ENCODE assay signal across 27 mouse cellular contexts in genomic region chr19:27369461-27370135, GRCm38 (mm10). TPM values are rescaled to one million over a fixed set of nuclear protein-coding genes. Genes with fewer than 3 reads are reported as not detected.
A peak's percentile ranks its signal among the peaks of the same experiment; 100 is the strongest.
DNase-seq lines count a peak whose midpoint lies in the region; ATAC-seq and TF ChIP-seq lines count a peak whose summit lies in the region.
"Had no signal": no experiment of that assay in that cellular context is flagged by ENCODE, and none has a peak within 500 bp of the region (broad histone marks: within the 10 kb centered on the region; RNA-seq: fewer than 3 reads in every experiment).

No protein-coding gene starts in this region.

- no peaks in the 10 kb centered on the region for H3K9me3 ChIP-seq in lung, postnatal 0 days (ENCODE audit: low read length)
- no peaks in the 10 kb centered on the region for H3K9me3 ChIP-seq in hindbrain, postnatal 0 days (ENCODE audit: low read length)
- H3K9me3 ChIP-seq: forebrain, embryonic 12.5 days; G1E; heart, embryonic 10.5 days; midbrain, embryonic 12.5 days; neural tube, embryonic 12.5 days had no signal

- H3K79me2 ChIP-seq in myocyte (ENCODE audit: control insufficient read depth, insufficient read depth), result no peaks in the 10 kb centered on the region

- no peaks in the 10 kb centered on the region for H3K4me1 ChIP-seq in lung, postnatal 0 days (ENCODE audit: insufficient read depth, low read depth, low read length)
- H3K4me1 ChIP-seq in hindbrain, postnatal 0 days (ENCODE audit: insufficient read depth, low read length), result no peaks in the 10 kb centered on the region

- TF ChIP-seq EP300 in lung, postnatal 0 days (IDR thresholded peaks at IDR 0.05), result no peak

- H3K4me3 ChIP-seq in lung, postnatal 0 days (ENCODE audit: low read depth, low read length), result no peak overlapping the region
- H3K4me3 ChIP-seq in myocyte, result no peak overlapping the region
- no peak overlapping the region for H3K4me3 ChIP-seq in hindbrain, postnatal 0 days (ENCODE audit: low read length)
- H3K4me3 ChIP-seq: forebrain, embryonic 12.5 days; heart, embryonic 10.5 days; left cerebral cortex, adult 2 months; midbrain, embryonic 12.5 days; neural tube, embryonic 12.5 days had no signal

- no peak overlapping the region for H3K27ac ChIP-seq in lung, postnatal 0 days (ENCODE audit: low read length)
- no peak overlapping the region for H3K27ac ChIP-seq in hindbrain, postnatal 0 days
- H3K27ac ChIP-seq: forebrain, embryonic 12.5 days; heart, embryonic 10.5 days; hindbrain, embryonic 14.5 days; left cerebral cortex, adult 2 months; liver, embryonic 14.5 days; midbrain, embryonic 12.5 days; neural tube, embryonic 12.5 days; stomach, postnatal 0 days had no signal

- no peaks in the 10 kb centered on the region for H3K36me3 ChIP-seq in lung, postnatal 0 days (ENCODE audit: insufficient read depth, low read length)
- H3K36me3 ChIP-seq in myocyte (ENCODE audit: control insufficient read depth, insufficient read depth), result no peaks in the 10 kb centered on the region
- H3K36me3 ChIP-seq in hindbrain, postnatal 0 days (ENCODE audit: insufficient read depth, low read length), result no peaks in the 10 kb centered on the region
- H3K36me3 ChIP-seq: forebrain, embryonic 12.5 days; G1E; heart, embryonic 10.5 days; midbrain, embryonic 12.5 days; neural tube, embryonic 12.5 days had no signal

- peak; percentile 40; the same call in 1 of the 2 replicates for ATAC-seq in lung, postnatal 0 days
- ATAC-seq in hindbrain, postnatal 0 days, result no peak

- H3K4me2 ChIP-seq in lung, postnatal 0 days (replicated peaks; ENCODE audit: low read depth, low read length), result no peak overlapping the region
- H3K4me2 ChIP-seq in myocyte (ENCODE audit: low read depth), result peak overlapping the region; percentile 53
- no peak overlapping the region for H3K4me2 ChIP-seq in hindbrain, postnatal 0 days (ENCODE audit: low read depth, low read length)
- H3K4me2 ChIP-seq: forebrain, embryonic 12.5 days; hindbrain, embryonic 14.5 days; midbrain, embryonic 12.5 days; neural tube, embryonic 12.5 days had no signal

- no peak overlapping the region for H3ac ChIP-seq in myocyte (ENCODE audit: control insufficient read depth, insufficient read length)

- no peak overlapping the region for H3K9ac ChIP-seq in lung, postnatal 0 days (replicated peaks; ENCODE audit: low read depth)
- no peak overlapping the region for H3K9ac ChIP-seq in hindbrain, postnatal 0 days (replicated peaks; ENCODE audit: low read length)
- H3K9ac ChIP-seq: forebrain, embryonic 12.5 days; hindbrain, embryonic 14.5 days; liver, embryonic 14.5 days; midbrain, embryonic 12.5 days; neural tube, embryonic 12.5 days had no signal

- peak; percentile 16 for DNase-seq in adrenal gland, postnatal 10 days
- no peak for DNase-seq in adrenal gland, adult (ENCODE audit: inconsistent age in 2 of 2, low spot score in 1 of 2)
- peak; percentile 20 for DNase-seq in lung, postnatal 0 days (ENCODE audit: low spot score)
- no peak for DNase-seq in lung, postnatal 25 days (ENCODE audit: low spot score)
- peak; percentile 88 for DNase-seq in Muller cell, postnatal 12 days (ENCODE audit: inconsistent ontology term)
- no peak for DNase-seq in hindbrain, postnatal 0 days (ENCODE audit: low spot score)
- DNase-seq: cerebellum, adult 11 months; cerebellum, postnatal 10 days; heart, postnatal 4 days; kidney, adult 8-10 months; kidney, postnatal 10 days; right cerebral cortex, postnatal 14 days; thymus, adult 2 months; thymus, postnatal 4 days had no signal

- 35% methylated on average over 3 of the region's 3 CpGs for WGBS in lung, postnatal 0 days
- WGBS in hindbrain, postnatal 0 days, result 59% methylated on average over 3 of the region's 3 CpGs

- TF ChIP-seq CTCF in lung, postnatal 0 days (IDR thresholded peaks at IDR 0.05), result no peak
- TF ChIP-seq CTCF in hindbrain, postnatal 0 days (IDR thresholded peaks at IDR 0.05; ENCODE audit: low read depth), result no peak

- no peaks in the 10 kb centered on the region for H3K27me3 ChIP-seq in lung, postnatal 0 days (replicated peaks; ENCODE audit: insufficient read depth, low read length)
- H3K27me3 ChIP-seq in myocyte (ENCODE audit: control insufficient read depth, insufficient read depth, insufficient read length), result no peaks in the 10 kb centered on the region
- H3K27me3 ChIP-seq in hindbrain, postnatal 0 days (ENCODE audit: insufficient read depth, low read length), result no peaks in the 10 kb centered on the region
- H3K27me3 ChIP-seq: CH12.LX; forebrain, embryonic 12.5 days; midbrain, embryonic 12.5 days; neural tube, embryonic 12.5 days had no signal

- TF ChIP-seq POLR2A in myocyte (IDR thresholded peaks at IDR 0.05; ENCODE audit: insufficient read length, low read depth), result no peak

TF ChIP-seq in myocyte, 11 proteins besides CTCF, POLR2A, EP300 and RAD21:
- 0 out of 2 replicates have a peak, but pooled peaks have one; percentile 30 for TF ChIP-seq CEBPB (IDR thresholded peaks at IDR 0.05; ENCODE audit: insufficient read depth, poor library complexity, severe bottlenecking)
- no peak for TF ChIP-seq SRF (IDR thresholded peaks at IDR 0.05; ENCODE audit: control insufficient read depth, insufficient read length, low read depth)

RNA-seq across cellular contexts. Expression of gene Kcnv2, which starts 47.2 kb away (rescaled TPM):
- total RNA-seq in adrenal gland, postnatal 10 days (2021), result under 1 TPM in 1 of 2 experiments, not detected in 1; 0.06 TPM
- polyA plus RNA-seq in lung, postnatal 0 days (2015; fragmentation: Nextera tagmentation; extraction: Ambion mirVana), result 0.02 TPM in 1 of 2 replicates, not detected in the other
- not detected for polyA plus RNA-seq in myocyte (2012; fragmentation: generic; extraction: Trizol)
- 0.36 and 0.58 TPM in 2 replicates for total RNA-seq in hindbrain, postnatal 0 days (2014; rRNA removed)
- polyA plus RNA-seq in hindbrain, postnatal 0 days (2015; fragmentation: Nextera tagmentation; extraction: Ambion mirVana), result 0.15 and 0.16 TPM in 2 replicates
- total RNA-seq: CH12.LX; left cerebral cortex, adult 2 months; left cerebral cortex, postnatal 36 days had no signal
- polyA plus RNA-seq: cortical plate, adult 2 months; forebrain, embryonic 12.5 days; G1E; liver, embryonic 14.5 days had no signal

Comparison
In these comparisons a context has a peak if more than half of its experiments do, and no peak if none do; other contexts are left out.
1. DNase-seq: peak in adrenal gland, postnatal 10 days (single experiment), lung, postnatal 0 days (single experiment) and Muller cell, postnatal 12 days (single experiment); none in adrenal gland, adult (0 of 2), lung, postnatal 25 days (single experiment) and hindbrain, postnatal 0 days (single experiment).